Mouse (Mus musculus): ENCODE measurements around the gene Ffar2. TPM values are rescaled to one million over a fixed set of nuclear protein-coding genes. Genes with fewer than 3 reads are reported as not detected.

Gene Ffar2
- 0.55 and 3.4 TPM in 2 replicates for polyA plus RNA-seq (2014; fragmentation: Nextera tagmentation; extraction: Ambion mirVana)

DNA sequence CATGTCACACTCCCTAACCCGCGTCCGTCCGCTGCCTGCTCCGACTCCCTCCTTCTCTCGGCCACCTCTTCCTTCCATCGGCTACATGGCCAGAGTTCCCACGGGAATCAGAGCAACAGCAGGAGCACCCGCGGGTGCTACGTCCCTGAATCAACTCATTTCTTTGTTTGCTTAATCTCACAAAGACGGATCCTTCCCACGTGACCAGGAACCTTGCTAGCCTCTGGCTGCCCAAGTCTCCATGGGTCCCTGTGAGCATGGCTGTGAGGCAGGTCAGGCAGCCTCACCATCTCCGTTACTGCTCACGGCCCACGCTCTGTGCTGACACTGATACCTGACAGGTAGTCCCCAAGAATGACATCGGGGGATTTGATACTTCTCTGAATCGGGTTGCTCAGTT lies at the start of gene Ffar2:
Gene Ffar2, minus strand, starts transcription at position 101 of the 400 bp plus-strand sequence.
- 87% methylated on average over 18 of the region's 18 CpGs for WGBS
- Histone ChIP-seq H3K9ac (replicated peaks; ENCODE audit: low read depth, low read length) (no peak within 1 kb of the TSS), H3K27me3 (ENCODE audit: control insufficient read depth, insufficient read depth, low read length) (no peaks in the 10 kb centered on the region), H3K9me3 (ENCODE audit: control insufficient read depth, low read depth, low read length) (no peaks in the 10 kb centered on the region), H3K4me2 (replicated peaks; ENCODE audit: low read depth, low read length) (no peak within 1 kb of the TSS), H3K27ac (ENCODE audit: low read length) (no peak within 1 kb of the TSS), H3K4me1 (ENCODE audit: control insufficient read depth, insufficient read depth, low read length) (peaks cover 9% of the 10 kb centered on the region; the same call in 1 of the 2 replicates), H3K4me3 (ENCODE audit: low read depth, low read length) (no peak within 1 kb of the TSS), H3K36me3 (ENCODE audit: control insufficient read depth, insufficient read depth, low read length) (no peaks in the 10 kb centered on the region)
- no peak for ATAC-seq (ENCODE audit: insufficient number of reproducible peaks, insufficient read depth, low FRiP score, low read depth)

- Histone ChIP-seq H3K9ac (replicated peaks; ENCODE audit: low read depth, low read length) (no peak overlapping the region), H3K9me3 (ENCODE audit: control insufficient read depth, low read depth, low read length) (no peaks in the 10 kb centered on the region), H3K4me1 (ENCODE audit: control insufficient read depth, insufficient read depth, low read length) (no peaks in the 10 kb centered on the region), H3K27ac (ENCODE audit: low read length) (no peak overlapping the region), H3K27me3 (ENCODE audit: control insufficient read depth, insufficient read depth, low read length) (no peaks in the 10 kb centered on the region), H3K4me2 (replicated peaks; ENCODE audit: low read depth, low read length) (0 out of 2 replicates have a peak overlapping the region, but pooled peaks have one; percentile 22), H3K36me3 (ENCODE audit: control insufficient read depth, insufficient read depth, low read length) (no peaks in the 10 kb centered on the region), H3K4me3 (ENCODE audit: low read depth, low read length) (no peak overlapping the region)
- 22% methylated on average over 15 of the region's 15 CpGs for WGBS
- ATAC-seq (ENCODE audit: insufficient number of reproducible peaks, insufficient read depth, low FRiP score, low read depth), result no peak
Observed at GRCm38 (mm10) chr7:30873083-30873482, 49.5 kb upstream of the Ffar2 start.

DNA sequence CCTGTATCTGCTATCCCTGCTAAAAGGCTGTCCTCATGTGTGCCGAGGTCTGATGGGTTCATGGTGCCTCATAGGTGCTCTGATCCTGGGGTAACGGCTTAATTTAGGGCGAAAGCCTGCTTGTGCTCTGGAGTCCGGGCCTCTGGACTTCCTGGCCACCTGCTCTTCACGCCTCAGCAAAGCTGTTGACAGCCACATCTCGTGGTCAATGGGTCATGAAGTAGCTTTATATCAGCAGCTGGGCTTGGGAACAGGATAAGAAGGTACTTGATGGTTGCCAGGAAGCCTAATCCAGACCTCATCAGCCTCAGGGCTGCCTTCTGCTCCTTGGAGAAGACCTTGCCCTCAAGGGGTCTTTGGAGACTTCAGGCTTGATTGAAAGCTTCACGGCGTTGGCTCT lies 39.8 kb upstream of the Ffar2 start:
- Histone ChIP-seq H3K4me3 (ENCODE audit: low read depth, low read length) (no peak overlapping the region), H3K27me3 (ENCODE audit: control insufficient read depth, insufficient read depth, low read length) (no peaks in the 10 kb centered on the region), H3K4me2 (replicated peaks; ENCODE audit: low read depth, low read length) (no peak overlapping the region), H3K9ac (replicated peaks; ENCODE audit: low read depth, low read length) (no peak overlapping the region), H3K27ac (ENCODE audit: low read length) (no peak overlapping the region), H3K36me3 (ENCODE audit: control insufficient read depth, insufficient read depth, low read length) (no peaks in the 10 kb centered on the region), H3K4me1 (ENCODE audit: control insufficient read depth, insufficient read depth, low read length) (no peaks in the 10 kb centered on the region), H3K9me3 (ENCODE audit: control insufficient read depth, low read depth, low read length) (no peaks in the 10 kb centered on the region)
- 78% methylated on average over 8 of the region's 8 CpGs for WGBS
- no peak for ATAC-seq (ENCODE audit: insufficient number of reproducible peaks, insufficient read depth, low FRiP score, low read depth)

DNA sequence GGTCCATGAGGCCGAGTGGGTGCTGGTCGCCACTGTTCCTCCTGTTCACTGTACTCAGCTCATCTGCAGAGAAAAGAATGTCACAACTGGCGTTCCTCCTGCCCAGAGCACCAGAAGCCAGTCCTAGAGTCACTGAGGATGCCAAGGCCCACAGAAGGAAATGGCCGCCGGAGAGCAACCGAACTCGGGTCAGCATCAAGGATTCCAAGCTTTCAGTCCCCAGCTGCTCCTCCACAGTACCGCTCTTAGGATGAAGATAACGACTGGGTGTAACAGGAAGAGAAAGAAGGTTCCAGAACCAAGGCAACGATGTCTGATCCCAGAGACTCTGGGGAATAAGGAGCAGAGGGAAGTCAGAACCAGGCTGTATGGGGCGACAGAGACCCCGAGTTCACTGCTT lies 37.9 kb upstream of the Ffar2 start, which contains the start of gene Ffar1:
Gene Ffar1, minus strand, starts transcription at position 101 of the 400 bp plus-strand sequence.
- WGBS, result 86% methylated on average over 12 of the region's 12 CpGs
- no peak within 1 kb of the TSS for H3K27ac ChIP-seq (ENCODE audit: low read length)
- H3K9me3 ChIP-seq (ENCODE audit: control insufficient read depth, low read depth, low read length), result no peaks in the 10 kb centered on the region
- no peak for ATAC-seq (ENCODE audit: insufficient number of reproducible peaks, insufficient read depth, low FRiP score, low read depth)
- no peak within 1 kb of the TSS for H3K4me2 ChIP-seq (replicated peaks; ENCODE audit: low read depth, low read length)
- H3K4me1 ChIP-seq (ENCODE audit: control insufficient read depth, insufficient read depth, low read length), result no peaks in the 10 kb centered on the region
- no peak within 1 kb of the TSS for H3K4me3 ChIP-seq (ENCODE audit: low read depth, low read length)
- H3K36me3 ChIP-seq (ENCODE audit: control insufficient read depth, insufficient read depth, low read length), result no peaks in the 10 kb centered on the region
- no peaks in the 10 kb centered on the region for H3K27me3 ChIP-seq (ENCODE audit: control insufficient read depth, insufficient read depth, low read length)
- no peak within 1 kb of the TSS for H3K9ac ChIP-seq (replicated peaks; ENCODE audit: low read depth, low read length)

- Histone ChIP-seq H3K9ac (replicated peaks; ENCODE audit: low read depth, low read length) (no peak overlapping the region), H3K27me3 (ENCODE audit: control insufficient read depth, insufficient read depth, low read length) (no peaks in the 10 kb centered on the region), H3K27ac (ENCODE audit: low read length) (no peak overlapping the region), H3K36me3 (ENCODE audit: control insufficient read depth, insufficient read depth, low read length) (no peaks in the 10 kb centered on the region), H3K4me1 (ENCODE audit: control insufficient read depth, insufficient read depth, low read length) (no peaks in the 10 kb centered on the region), H3K9me3 (ENCODE audit: control insufficient read depth, low read depth, low read length) (no peaks in the 10 kb centered on the region), H3K4me2 (replicated peaks; ENCODE audit: low read depth, low read length) (peak overlapping the region; percentile 36), H3K4me3 (ENCODE audit: low read depth, low read length) (0 out of 2 replicates have a peak overlapping the region, but pooled peaks have one; percentile 12)
- WGBS, result 8% methylated on average over 14 of the region's 16 CpGs
- ATAC-seq (ENCODE audit: insufficient number of reproducible peaks, insufficient read depth, low FRiP score, low read depth), result peak; percentile 66
Observed at GRCm38 (mm10) chr7:30859635-30860402, 36.2 kb upstream of the Ffar2 start.

- no peaks in the 10 kb centered on the region for H3K4me1 ChIP-seq (ENCODE audit: control insufficient read depth, insufficient read depth, low read length)
- H3K9ac ChIP-seq (replicated peaks; ENCODE audit: low read depth, low read length), result no peak overlapping the region
- H3K27me3 ChIP-seq (ENCODE audit: control insufficient read depth, insufficient read depth, low read length), result no peaks in the 10 kb centered on the region
- no peaks in the 10 kb centered on the region for H3K36me3 ChIP-seq (ENCODE audit: control insufficient read depth, insufficient read depth, low read length)
- peak; percentile 30; the same call in 1 of the 2 replicates for ATAC-seq (ENCODE audit: insufficient number of reproducible peaks, insufficient read depth, low FRiP score, low read depth)
- no peaks in the 10 kb centered on the region for H3K9me3 ChIP-seq (ENCODE audit: control insufficient read depth, low read depth, low read length)
- H3K27ac ChIP-seq (ENCODE audit: low read length), result no peak overlapping the region
- no peak overlapping the region for H3K4me2 ChIP-seq (replicated peaks; ENCODE audit: low read depth, low read length)
- no peak overlapping the region for H3K4me3 ChIP-seq (ENCODE audit: low read depth, low read length)
Observed at GRCm38 (mm10) chr7:30859290-30859634, 35.7 kb upstream of the Ffar2 start.

DNA sequence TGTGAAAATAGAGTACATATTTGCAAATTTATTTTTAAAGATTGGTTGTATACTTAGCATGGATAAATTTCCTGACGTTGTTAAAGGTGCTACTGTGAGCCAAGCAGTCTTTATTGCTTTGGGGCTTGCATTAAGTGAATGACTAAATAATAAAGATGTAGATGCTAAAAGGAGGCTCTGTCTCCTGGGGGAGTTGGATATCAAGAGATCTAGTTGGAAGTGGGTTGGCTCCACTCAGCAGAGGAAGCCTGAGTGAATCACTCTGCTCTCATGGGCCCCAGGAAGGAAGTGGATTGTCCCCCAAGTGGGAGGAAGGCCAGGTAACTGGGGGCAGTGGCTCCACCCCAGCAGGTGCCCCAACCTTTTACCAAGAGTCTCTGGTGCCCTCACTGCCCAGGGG lies 34.2 kb upstream of the Ffar2 start:
- WGBS, result 70% methylated on average over 1 of the region's 1 CpGs
- Histone ChIP-seq H3K36me3 (ENCODE audit: control insufficient read depth, insufficient read depth, low read length) (no peaks in the 10 kb centered on the region), H3K9me3 (ENCODE audit: control insufficient read depth, low read depth, low read length) (no peaks in the 10 kb centered on the region), H3K27me3 (ENCODE audit: control insufficient read depth, insufficient read depth, low read length) (no peaks in the 10 kb centered on the region), H3K9ac (replicated peaks; ENCODE audit: low read depth, low read length) (no peak overlapping the region), H3K4me2 (replicated peaks; ENCODE audit: low read depth, low read length) (no peak overlapping the region), H3K27ac (ENCODE audit: low read length) (no peak overlapping the region), H3K4me1 (ENCODE audit: control insufficient read depth, insufficient read depth, low read length) (no peaks in the 10 kb centered on the region), H3K4me3 (ENCODE audit: low read depth, low read length) (no peak overlapping the region)
- no peak for ATAC-seq (ENCODE audit: insufficient number of reproducible peaks, insufficient read depth, low FRiP score, low read depth)

GRCm38 (mm10) chr7:30856078-30856477 lies 32.5 kb upstream of the Ffar2 start, which contains the start of gene Ffar3:
Ffar3 (minus strand) TSS chr7:30856178.
- Histone ChIP-seq H3K9me3 (ENCODE audit: control insufficient read depth, low read depth, low read length) (no peaks in the 10 kb centered on the region), H3K27ac (ENCODE audit: low read length) (no peak within 1 kb of the TSS), H3K4me1 (ENCODE audit: control insufficient read depth, insufficient read depth, low read length) (no peaks in the 10 kb centered on the region), H3K27me3 (ENCODE audit: control insufficient read depth, insufficient read depth, low read length) (no peaks in the 10 kb centered on the region), H3K4me3 (ENCODE audit: low read depth, low read length) (no peak within 1 kb of the TSS), H3K36me3 (ENCODE audit: control insufficient read depth, insufficient read depth, low read length) (no peaks in the 10 kb centered on the region), H3K9ac (replicated peaks; ENCODE audit: low read depth, low read length) (no peak within 1 kb of the TSS), H3K4me2 (replicated peaks; ENCODE audit: low read depth, low read length) (no peak within 1 kb of the TSS)
- 76% methylated on average over 6 of the region's 6 CpGs for WGBS
- ATAC-seq (ENCODE audit: insufficient number of reproducible peaks, insufficient read depth, low FRiP score, low read depth), result no peak

- Histone ChIP-seq H3K4me1 (ENCODE audit: control insufficient read depth, insufficient read depth, low read length) (no peaks in the 10 kb centered on the region), H3K27ac (ENCODE audit: low read length) (no peak overlapping the region), H3K9me3 (ENCODE audit: control insufficient read depth, low read depth, low read length) (no peaks in the 10 kb centered on the region), H3K4me2 (replicated peaks; ENCODE audit: low read depth, low read length) (no peak overlapping the region), H3K27me3 (ENCODE audit: control insufficient read depth, insufficient read depth, low read length) (no peaks in the 10 kb centered on the region), H3K4me3 (ENCODE audit: low read depth, low read length) (no peak overlapping the region), H3K36me3 (ENCODE audit: control insufficient read depth, insufficient read depth, low read length) (no peaks in the 10 kb centered on the region), H3K9ac (replicated peaks; ENCODE audit: low read depth, low read length) (no peak overlapping the region)
- ATAC-seq (ENCODE audit: insufficient number of reproducible peaks, insufficient read depth, low FRiP score, low read depth), result no peak
- WGBS, result 80% methylated on average over 1 of the region's 1 CpGs
Observed at GRCm38 (mm10) chr7:30851421-30851820, 27.8 kb upstream of the Ffar2 start.
